In genomic region chr11:6033801-6034200, GRCm38 (mm10) we compare ENCODE assay signal across 18 mouse cellular contexts. TPM values are rescaled to one million over a fixed set of nuclear protein-coding genes. Genes with fewer than 3 reads are reported as not detected.
DNase-seq lines count a peak whose midpoint lies in the region; TF ChIP-seq lines count a peak whose summit lies in the region.
"Had no signal": no experiment of that assay in that cellular context is flagged by ENCODE, and none has a peak within 500 bp of the region (broad histone marks: within the 10 kb centered on the region; RNA-seq: fewer than 3 reads in every experiment).

No protein-coding gene starts in this region.

- peaks cover 76% of the 10 kb centered on the region for H3K4me1 ChIP-seq in cerebellum, adult 2 months (ENCODE audit: control insufficient read depth, insufficient read depth, low read length)
- H3K4me1 ChIP-seq in small intestine, adult 2 months (ENCODE audit: control insufficient read depth, insufficient read depth, insufficient read length, low read length): peaks cover 21% of the 10 kb centered on the region; the same call in 1 of the 2 replicates
- H3K4me1 ChIP-seq: limb, embryonic 12.5 days; liver, embryonic 13.5 days had no signal

- no peaks in the 10 kb centered on the region for H3K27me3 ChIP-seq in cerebellum, adult 2 months (ENCODE audit: control insufficient read depth, insufficient read depth, low read length)
- H3K27me3 ChIP-seq in small intestine, adult 2 months (ENCODE audit: control insufficient read depth, insufficient read depth, low read length): no peaks in the 10 kb centered on the region
- H3K27me3 ChIP-seq: heart, embryonic 15.5 days; limb, embryonic 12.5 days; liver, embryonic 13.5 days; midbrain, embryonic 13.5 days; neural tube, embryonic 13.5 days had no signal

- no peaks in the 10 kb centered on the region for H3K36me3 ChIP-seq in small intestine, adult 2 months (ENCODE audit: control insufficient read depth, insufficient read depth, low read length)
- H3K36me3 ChIP-seq: G1E; heart, embryonic 15.5 days; limb, embryonic 12.5 days; liver, embryonic 13.5 days; midbrain, embryonic 13.5 days; neural tube, embryonic 13.5 days had no signal

- 73% methylated on average over 5 of the region's 5 CpGs for WGBS in cerebellum, adult 2 months
- WGBS in small intestine, adult 2 months: 21% methylated on average over 5 of the region's 5 CpGs

- TF ChIP-seq POLR2A in cerebellum, adult 2 months (IDR thresholded peaks at IDR 0.05; ENCODE audit: borderline replicate concordance, insufficient read depth, low read length): no peak
- no peak; the same call in 1 of the 2 replicates for TF ChIP-seq POLR2A in small intestine, adult 2 months (IDR thresholded peaks at IDR 0.05; ENCODE audit: low read depth, low read length)

- peak overlapping the region; percentile 25; the same call in 1 of the 2 replicates for H3K27ac ChIP-seq in cerebellum, adult 2 months (ENCODE audit: insufficient read depth, low read length)
- peak overlapping the region; percentile 48; the same call in 1 of the 2 replicates for H3K27ac ChIP-seq in small intestine, adult 2 months (ENCODE audit: insufficient read depth, low read depth, low read length)
- H3K27ac ChIP-seq: gastrocnemius, adult 2 months; heart, embryonic 15.5 days; left cerebral cortex, adult 2 months; limb, embryonic 12.5 days; liver, embryonic 13.5 days; macrophage; midbrain, embryonic 13.5 days; neural tube, embryonic 13.5 days had no signal

- no peak overlapping the region for H3K4me3 ChIP-seq in cerebellum, adult 2 months (replicated peaks; ENCODE audit: insufficient read depth, low read depth, low read length)
- no peak overlapping the region for H3K4me3 ChIP-seq in small intestine, adult 2 months (ENCODE audit: low read depth, low read length)
- H3K4me3 ChIP-seq: erythroblast, embryonic 14.5 days; gastrocnemius, adult 2 months; heart, embryonic 15.5 days; left cerebral cortex, adult 2 months; limb, embryonic 12.5 days; liver, embryonic 13.5 days; midbrain, embryonic 13.5 days; neural tube, embryonic 13.5 days had no signal

- TF ChIP-seq CTCF in cerebellum, adult 2 months (IDR thresholded peaks at IDR 0.05; ENCODE audit: borderline replicate concordance, insufficient read depth, low read depth, low read length): no peak
- TF ChIP-seq CTCF in small intestine, adult 2 months (IDR thresholded peaks at IDR 0.05; ENCODE audit: extremely low read depth, insufficient read length, insufficient replicate concordance, low read depth, low read length): no peak

- DNase-seq in cerebellum, adult 2 months: peak in 1 of 2 experiments; percentile 20
- no peak for DNase-seq in cerebellum, adult 8-10 months
- peak; percentile 32 to 56 for DNase-seq in kidney, postnatal 25 days
- DNase-seq in kidney, postnatal 10 days: no peak
- DNase-seq in R1 (ENCODE audit: low read depth, low spot score): peak; percentile 26
- DNase-seq in right cerebral cortex, postnatal 10 days (ENCODE audit: low spot score in 2 of 2): no peak
- DNase-seq in urinary bladder, postnatal 14 days (ENCODE audit: low spot score): no peak
- DNase-seq: liver, embryonic 13.5 days had no signal

RNA-seq across cellular contexts. Expression of gene Camk2b, which starts 32.4 kb away (rescaled TPM):
- 479 and 518 TPM in 2 replicates for polyA plus RNA-seq in cerebellum, adult 2 months (2012; rRNA removed)
- 1.2 and 8.1 TPM in 2 replicates for polyA plus RNA-seq in small intestine, adult 2 months (2012; rRNA removed)
- polyA plus RNA-seq: erythroblast, embryonic 14.5 days; G1E had no signal

Comparison
In these comparisons a context has a peak if more than half of its experiments do, and no peak if none do; other contexts are left out.
1. DNase-seq: peak in kidney, postnatal 25 days (2 of 2) and R1 (single experiment); none in cerebellum, adult 8-10 months (single experiment), kidney, postnatal 10 days (single experiment), right cerebral cortex, postnatal 10 days (0 of 2) and urinary bladder, postnatal 14 days (single experiment).
2. RNA of gene Camk2b, which starts 32.4 kb away (polyA plus RNA-seq): 479 to 518 TPM in cerebellum, adult 2 months; 1.2 to 8.1 TPM in small intestine, adult 2 months; every median in the first group is over 10 times any median in the second.